Mouse (Mus musculus): ENCODE measurements around the gene Lurap1l. TPM values are rescaled to one million over a fixed set of nuclear protein-coding genes. Genes with fewer than 3 reads are reported as not detected.
"Not testable (repeated sequence)": the region's sequence is repeated elsewhere in the genome, so short reads cannot be mapped to it uniquely, and the experiment has no call there.

Lurap1l gene
- polyA plus RNA-seq, 1 experiment from 2014 or later: 4.6 TPM

DNA sequence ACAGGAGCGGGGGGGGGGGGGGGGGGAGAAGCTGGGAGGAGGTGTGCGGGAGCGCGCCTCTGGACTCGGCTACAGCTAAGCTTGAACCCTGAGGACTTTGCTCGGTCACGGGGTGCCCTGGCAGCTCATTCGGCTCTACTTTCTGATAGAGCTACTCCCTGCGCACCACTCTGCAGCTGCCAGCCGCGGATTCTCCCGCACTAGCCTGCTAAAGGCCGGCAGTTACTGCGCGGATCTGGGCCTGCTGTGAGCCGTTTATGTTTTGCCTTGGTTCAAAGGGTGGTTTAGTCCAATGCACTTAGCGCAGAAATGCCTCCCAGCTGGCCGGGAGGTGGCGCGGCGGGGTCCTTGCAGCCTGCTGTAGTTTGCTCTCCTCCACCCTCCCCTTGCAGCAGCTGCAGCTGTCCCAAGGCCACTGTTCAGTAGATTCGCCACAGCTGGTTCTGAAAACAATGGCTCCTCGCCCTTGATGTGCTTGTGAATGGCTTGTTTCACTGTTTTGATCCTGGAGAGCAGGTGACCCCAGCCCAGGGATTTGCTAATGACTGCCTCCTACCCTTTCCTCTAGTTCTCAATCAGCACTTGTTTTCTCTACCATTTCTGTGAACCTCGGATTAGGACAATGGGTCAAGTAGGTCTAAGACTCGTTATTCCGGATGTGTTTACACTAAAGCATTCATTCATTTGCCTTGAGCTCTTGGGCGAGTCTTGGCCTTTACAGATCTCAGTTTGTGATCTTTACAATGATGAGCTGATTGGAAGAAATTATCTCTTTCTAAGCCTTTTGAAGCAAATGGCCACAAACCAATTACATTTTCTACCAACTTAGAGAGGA lies 1.5 kb downstream of the Lurap1l start:
- Histone ChIP-seq H3K9ac (ENCODE audit: low read length) (peak overlapping the region; percentile 76), H3K27ac (ENCODE audit: low read depth, low read length) (peak overlapping the region; percentile 55), H3K36me3 (ENCODE audit: control insufficient read depth, insufficient read depth, low read length) (no peaks in the 10 kb centered on the region), H3K9me3 (ENCODE audit: control insufficient read depth, low read length) (no peaks in the 10 kb centered on the region), H3K4me3 (ENCODE audit: low read depth, low read length) (peak overlapping the region; percentile 57), H3K4me1 (ENCODE audit: control insufficient read depth, insufficient read depth, low read length) (no peaks in the 10 kb centered on the region; the same call in 1 of the 2 replicates), H3K27me3 (ENCODE audit: control insufficient read depth, insufficient read depth, low read length) (no peaks in the 10 kb centered on the region), H3K4me2 (peak overlapping the region; percentile 49)
- under 1% methylated on average over 27 of the region's 27 CpGs for WGBS
- DNase-seq (ENCODE audit: low spot score, missing footprints) (peak; percentile 96), ATAC-seq (ENCODE audit: low FRiP score) (peak; percentile 93)

DNA sequence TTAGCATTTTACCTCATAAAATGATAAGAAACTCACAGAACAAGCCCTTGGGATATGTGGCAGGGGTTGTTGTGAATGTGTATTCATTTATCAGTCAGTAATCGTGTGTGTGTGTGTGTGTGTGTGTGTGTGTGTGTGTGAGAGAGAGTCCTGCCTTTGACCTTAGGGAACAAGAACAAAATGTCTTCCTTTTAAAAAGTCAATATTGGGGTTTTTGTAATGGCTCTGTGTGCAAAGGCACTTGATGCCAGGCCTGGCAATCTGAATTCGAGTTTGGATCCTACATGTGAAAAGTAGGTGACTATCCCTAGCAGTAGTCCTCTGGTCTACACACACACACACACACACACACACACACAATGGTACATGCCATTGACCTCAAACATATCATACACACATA lies 4.8 kb downstream of the Lurap1l start:
- WGBS: 83% methylated on average over 2 of the region's 2 CpGs
- Histone ChIP-seq H3K4me3 (ENCODE audit: low read depth, low read length) (no peak overlapping the region), H3K4me2 (no peak overlapping the region)

DNA sequence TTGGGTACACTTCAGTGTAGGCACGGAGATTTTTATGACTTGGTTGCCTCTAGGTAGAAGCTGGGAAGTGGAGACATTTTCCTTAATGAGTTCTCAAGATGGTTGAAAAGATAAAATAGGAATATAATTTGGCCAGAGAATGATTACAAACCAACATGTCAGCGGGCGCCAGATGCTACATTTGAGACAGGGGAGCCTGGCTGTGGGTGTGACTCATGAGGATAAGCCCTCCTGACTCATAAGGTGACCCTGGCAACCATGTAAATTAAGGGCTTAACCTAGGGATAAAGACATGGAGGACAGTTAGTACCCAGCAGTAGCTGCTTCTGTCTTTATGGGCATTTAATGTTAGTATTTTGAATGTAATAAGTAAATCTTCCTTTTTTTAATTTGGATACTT lies 6.2 kb downstream of the Lurap1l start:
- H3K27ac ChIP-seq (ENCODE audit: low read depth, low read length): no peak overlapping the region
- H3K4me3 ChIP-seq (ENCODE audit: low read depth, low read length): no peak overlapping the region
- no peak overlapping the region for H3K4me2 ChIP-seq
- H3K9ac ChIP-seq (ENCODE audit: low read length): no peak overlapping the region
- no peaks in the 10 kb centered on the region for H3K36me3 ChIP-seq (ENCODE audit: control insufficient read depth, insufficient read depth, low read length)
- DNase-seq (ENCODE audit: low spot score, missing footprints) (no peak), ATAC-seq (ENCODE audit: low FRiP score) (no peak)
- WGBS: 63% methylated on average over 3 of the region's 3 CpGs
- no peaks in the 10 kb centered on the region for H3K27me3 ChIP-seq (ENCODE audit: control insufficient read depth, insufficient read depth, low read length)
- H3K9me3 ChIP-seq (ENCODE audit: control insufficient read depth, low read length): no peaks in the 10 kb centered on the region
- no peaks in the 10 kb centered on the region; the same call in 1 of the 2 replicates for H3K4me1 ChIP-seq (ENCODE audit: control insufficient read depth, insufficient read depth, low read length)

More for the DNA sequence above, 4.8 kb downstream of the Lurap1l start:
- ATAC-seq (ENCODE audit: low FRiP score): no peak
- H3K4me1 ChIP-seq (ENCODE audit: control insufficient read depth, insufficient read depth, low read length): no peaks in the 10 kb centered on the region; the same call in 1 of the 2 replicates
- no peak for DNase-seq (ENCODE audit: low spot score, missing footprints)
- no peak overlapping the region for H3K9ac ChIP-seq (ENCODE audit: low read length)
- H3K36me3 ChIP-seq (ENCODE audit: control insufficient read depth, insufficient read depth, low read length): no peaks in the 10 kb centered on the region
- no peaks in the 10 kb centered on the region for H3K27me3 ChIP-seq (ENCODE audit: control insufficient read depth, insufficient read depth, low read length)
- no peaks in the 10 kb centered on the region for H3K9me3 ChIP-seq (ENCODE audit: control insufficient read depth, low read length)
- no peak overlapping the region for H3K27ac ChIP-seq (ENCODE audit: low read depth, low read length)

DNA sequence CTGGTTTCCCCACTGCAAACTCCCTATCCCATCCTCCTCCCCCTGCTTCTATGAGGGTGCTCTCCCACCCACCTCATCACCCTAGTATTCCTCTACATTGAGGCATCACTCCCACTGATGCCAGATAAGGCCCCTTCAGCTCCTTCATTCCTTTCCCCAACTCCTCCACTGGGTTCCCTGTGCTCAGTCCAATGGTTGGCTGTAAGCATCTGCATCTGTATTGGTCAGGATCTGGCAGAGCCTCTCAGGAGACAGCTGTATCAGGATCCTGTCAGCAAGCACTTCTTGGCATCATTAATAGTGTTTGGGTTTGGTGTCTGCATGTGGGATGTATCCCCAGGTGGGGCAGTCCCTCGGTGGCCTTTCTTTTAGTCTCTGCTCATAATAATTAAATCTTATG lies 6.7 kb downstream of the Lurap1l start:
- not testable (repeated sequence) for DNase-seq (ENCODE audit: low spot score, missing footprints); H3K36me3 ChIP-seq (ENCODE audit: control insufficient read depth, insufficient read depth, low read length); H3K27ac ChIP-seq (ENCODE audit: low read depth, low read length); H3K9me3 ChIP-seq (ENCODE audit: control insufficient read depth, low read length); ATAC-seq (ENCODE audit: low FRiP score); H3K27me3 ChIP-seq (ENCODE audit: control insufficient read depth, insufficient read depth, low read length); H3K4me2 ChIP-seq; H3K9ac ChIP-seq (ENCODE audit: low read length); H3K4me1 ChIP-seq (ENCODE audit: control insufficient read depth, insufficient read depth, low read length); H3K4me3 ChIP-seq (ENCODE audit: low read depth, low read length)
- 72% methylated on average over 1 of the region's 1 CpGs for WGBS

DNA sequence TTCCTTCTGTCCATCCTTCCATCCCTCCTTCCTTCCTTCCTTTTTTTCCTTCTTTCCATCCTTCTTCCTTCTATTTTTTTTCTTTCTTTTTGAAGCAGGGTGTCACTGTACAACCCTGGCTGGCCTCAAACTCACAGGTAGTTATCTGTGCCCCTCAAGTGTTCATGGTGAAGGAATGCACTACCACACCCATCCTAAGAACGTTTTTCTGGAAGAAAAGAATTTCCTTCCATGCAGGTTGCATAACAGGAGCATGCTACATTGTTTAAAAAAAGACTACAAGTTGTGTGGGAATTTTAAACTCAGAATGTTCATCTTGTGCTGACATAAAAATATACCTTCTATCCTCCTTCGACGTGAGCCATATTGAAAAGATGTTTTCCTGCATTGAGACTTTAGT lies 7.4 kb downstream of the Lurap1l start:
- ATAC-seq (ENCODE audit: low FRiP score) (no peak), DNase-seq (ENCODE audit: low spot score, missing footprints) (no peak)
- H3K4me3 ChIP-seq (ENCODE audit: low read depth, low read length): no peak overlapping the region
- no peak overlapping the region for H3K9ac ChIP-seq (ENCODE audit: low read length)
- no peaks in the 10 kb centered on the region for H3K36me3 ChIP-seq (ENCODE audit: control insufficient read depth, insufficient read depth, low read length)
- H3K9me3 ChIP-seq (ENCODE audit: control insufficient read depth, low read length): no peaks in the 10 kb centered on the region
- no peak overlapping the region for H3K4me2 ChIP-seq
- no peaks in the 10 kb centered on the region for H3K27me3 ChIP-seq (ENCODE audit: control insufficient read depth, insufficient read depth, low read length)
- H3K27ac ChIP-seq (ENCODE audit: low read depth, low read length): no peak overlapping the region
- WGBS: 85% methylated on average over 3 of the region's 3 CpGs
- no peaks in the 10 kb centered on the region for H3K4me1 ChIP-seq (ENCODE audit: control insufficient read depth, insufficient read depth, low read length)

DNA sequence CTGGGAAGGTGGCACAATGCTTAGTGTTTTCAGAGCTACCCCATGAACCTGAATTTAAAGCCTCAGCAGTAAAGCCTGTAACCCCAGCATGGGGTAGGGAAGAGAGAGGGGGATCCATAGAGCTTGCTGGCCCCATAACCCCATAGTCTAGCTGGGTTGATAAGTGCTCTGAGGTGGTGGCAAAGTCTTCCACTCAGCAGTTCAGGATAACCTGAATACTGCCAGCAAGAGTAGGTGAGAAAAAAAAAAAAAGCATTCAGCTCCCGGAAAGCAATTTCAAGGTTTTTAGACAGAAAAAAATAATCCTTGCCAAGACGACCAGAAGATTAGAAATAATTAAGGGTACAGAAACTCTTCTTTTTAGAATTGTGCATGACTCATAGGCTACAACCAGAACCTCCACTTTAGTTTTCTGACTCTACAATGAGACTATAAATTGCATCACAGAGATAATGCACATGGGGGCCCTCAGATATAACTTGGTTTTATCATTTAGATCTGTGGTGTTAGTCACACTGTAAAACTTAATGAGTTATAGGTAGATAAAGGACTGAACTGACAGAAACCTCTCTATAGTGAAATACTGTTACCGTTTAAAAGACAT lies 8.2 kb downstream of the Lurap1l start:
- no peak overlapping the region for H3K27ac ChIP-seq (ENCODE audit: low read depth, low read length)
- H3K4me1 ChIP-seq (ENCODE audit: control insufficient read depth, insufficient read depth, low read length): no peaks in the 10 kb centered on the region
- no peaks in the 10 kb centered on the region for H3K36me3 ChIP-seq (ENCODE audit: control insufficient read depth, insufficient read depth, low read length)
- no peak overlapping the region for H3K9ac ChIP-seq (ENCODE audit: low read length)
- ATAC-seq (ENCODE audit: low FRiP score) (no peak), DNase-seq (ENCODE audit: low spot score, missing footprints) (no peak)
- WGBS: 81% methylated on average over 3 of the region's 3 CpGs
- H3K9me3 ChIP-seq (ENCODE audit: control insufficient read depth, low read length): no peaks in the 10 kb centered on the region
- H3K4me2 ChIP-seq: no peak overlapping the region
- no peaks in the 10 kb centered on the region for H3K27me3 ChIP-seq (ENCODE audit: control insufficient read depth, insufficient read depth, low read length)
- H3K4me3 ChIP-seq (ENCODE audit: low read depth, low read length): no peak overlapping the region

DNA sequence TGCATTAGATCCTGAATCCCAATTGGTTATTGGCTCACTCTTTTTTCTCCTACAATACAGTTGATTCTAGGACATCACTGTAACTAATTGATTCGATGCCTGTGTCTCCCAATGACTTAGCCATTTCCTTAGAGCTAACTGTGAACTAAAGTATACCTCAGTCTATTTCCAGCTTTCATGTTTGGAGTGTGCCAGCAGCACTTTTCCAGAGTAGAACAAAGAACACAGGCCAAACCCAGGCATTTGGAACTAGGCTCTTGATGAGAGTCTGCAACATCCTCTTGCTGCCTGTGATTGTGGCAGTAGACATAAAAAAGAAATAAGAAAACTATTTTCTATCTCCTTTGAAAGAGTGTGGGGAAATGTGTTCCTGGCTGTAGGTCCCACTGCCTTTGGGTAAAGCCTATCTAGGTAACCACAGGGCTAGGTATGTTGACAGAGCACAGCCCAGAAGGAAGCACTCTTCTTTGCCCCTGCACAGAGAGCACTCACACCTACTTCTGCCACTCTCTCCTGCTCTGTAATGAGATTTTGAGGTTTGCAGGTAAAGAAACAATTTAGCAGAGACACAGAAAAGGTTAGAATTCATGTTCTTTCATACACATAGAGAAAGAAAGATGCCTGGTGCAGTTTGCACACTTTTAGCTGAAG lies 8.9 kb downstream of the Lurap1l start:
- H3K4me1 ChIP-seq (ENCODE audit: control insufficient read depth, insufficient read depth, low read length): no peaks in the 10 kb centered on the region
- no peak overlapping the region for H3K4me3 ChIP-seq (ENCODE audit: low read depth, low read length)
- no peak overlapping the region for H3K4me2 ChIP-seq
- no peaks in the 10 kb centered on the region for H3K9me3 ChIP-seq (ENCODE audit: control insufficient read depth, low read length)
- H3K27ac ChIP-seq (ENCODE audit: low read depth, low read length): no peak overlapping the region
- 75% methylated on average over 1 of the region's 1 CpGs for WGBS
- H3K36me3 ChIP-seq (ENCODE audit: control insufficient read depth, insufficient read depth, low read length): no peaks in the 10 kb centered on the region
- no peaks in the 10 kb centered on the region for H3K27me3 ChIP-seq (ENCODE audit: control insufficient read depth, insufficient read depth, low read length)
- no peak overlapping the region for H3K9ac ChIP-seq (ENCODE audit: low read length)
- ATAC-seq (ENCODE audit: low FRiP score): no peak
- DNase-seq (ENCODE audit: low spot score, missing footprints): peak; percentile 57

DNA sequence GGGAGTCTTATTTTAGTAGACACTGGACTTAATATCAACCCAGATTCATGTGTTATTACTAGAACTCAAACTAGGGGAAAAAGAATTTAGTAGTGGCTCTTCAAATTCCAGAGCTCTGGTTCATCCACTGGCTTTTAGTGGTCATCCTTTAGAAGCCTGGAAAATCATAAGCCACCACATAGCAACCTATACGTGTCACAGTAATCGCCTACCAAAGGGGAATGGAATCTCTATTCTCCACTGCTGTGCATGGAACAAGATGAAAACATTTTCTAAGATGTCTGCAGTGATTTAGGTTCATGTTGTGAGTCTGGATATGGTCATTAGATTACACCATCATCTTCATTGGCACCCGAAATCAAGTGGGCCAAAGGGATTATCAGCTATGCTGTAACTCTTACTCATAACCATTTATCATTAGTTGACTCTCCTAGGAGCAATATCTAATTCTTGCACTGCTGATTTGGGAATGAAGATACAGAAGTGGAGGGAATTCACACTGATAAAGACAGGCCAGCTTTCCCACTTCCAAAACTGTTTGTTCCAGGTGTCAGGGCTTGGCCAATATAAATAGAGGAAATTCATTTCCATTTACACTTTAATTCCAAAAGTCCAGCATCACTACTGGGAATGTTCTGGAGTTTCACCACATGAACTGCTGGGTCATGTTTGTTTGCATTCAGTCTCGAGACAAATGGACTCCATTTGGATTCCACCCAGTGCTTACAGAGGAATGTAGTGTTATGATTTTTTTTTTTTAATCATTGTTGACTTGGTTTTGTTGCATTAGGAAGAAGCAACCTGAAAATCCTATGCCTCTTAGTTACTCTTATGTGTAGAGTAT lies 11.4 kb downstream of the Lurap1l start:
- Histone ChIP-seq H3K4me3 (ENCODE audit: low read depth, low read length) (no peak overlapping the region), H3K27me3 (ENCODE audit: control insufficient read depth, insufficient read depth, low read length) (no peaks in the 10 kb centered on the region), H3K4me2 (no peak overlapping the region), H3K9me3 (ENCODE audit: control insufficient read depth, low read length) (no peaks in the 10 kb centered on the region), H3K36me3 (ENCODE audit: control insufficient read depth, insufficient read depth, low read length) (no peaks in the 10 kb centered on the region), H3K4me1 (ENCODE audit: control insufficient read depth, insufficient read depth, low read length) (no peaks in the 10 kb centered on the region), H3K9ac (ENCODE audit: low read length) (no peak overlapping the region), H3K27ac (ENCODE audit: low read depth, low read length) (no peak overlapping the region)
- DNase-seq (ENCODE audit: low spot score, missing footprints): no peak
- WGBS: 83% methylated on average over 4 of the region's 4 CpGs
- ATAC-seq (ENCODE audit: low FRiP score): no peak

Data from midbrain, embryonic 11.5 days (tissue).